Mouse (Mus musculus) midbrain, embryonic 15.5 days (tissue): ENCODE data around the gene Palm. TPM values are rescaled to one million over a fixed set of nuclear protein-coding genes. Genes with fewer than 3 reads are reported as not detected.

ENCODE experiments used
- ATAC-seq: fragments of 200-750 bp; cut with Nextera tagmentation; replicated peaks from 2 replicates; pipeline ENCODE4 v1.8.0; 2017; ENCODE audit warnings: moderate TSS enrichment
- H3K27ac ChIP-seq: fragments of 300-500 bp; sonication (generic); 2 replicates; pipeline ENCODE4 v1.5.1; 2015; ENCODE audit warnings: mild to moderate bottlenecking, inconsistent platforms
- H3K27me3 ChIP-seq: fragments of 300-500 bp; sonication (generic); replicated peaks from 2 replicates; pipeline ENCODE4 v1.6.1; 2015; ENCODE audit warnings: inconsistent platforms
- H3K36me3 ChIP-seq: fragments of 300-500 bp; sonication (generic); replicated peaks from 2 replicates; pipeline ENCODE4 v1.6.1; 2015; ENCODE audit warnings: inconsistent platforms
- H3K4me1 ChIP-seq: fragments of 300-500 bp; sonication (generic); 2 replicates; pipeline ENCODE4 v1.6.1; 2015; ENCODE audit warnings: inconsistent platforms
- H3K4me2 ChIP-seq: fragments of 300-500 bp; sonication (generic); 2 replicates; pipeline ENCODE4 v1.6.1; 2015; ENCODE audit warnings: inconsistent platforms, mild to moderate bottlenecking, moderate library complexity
- H3K4me3 ChIP-seq: fragments of 300-500 bp; sonication (generic); 2 replicates; pipeline ENCODE4 v1.5.1; 2015; ENCODE audit warnings: mild to moderate bottlenecking, inconsistent platforms
- H3K9ac ChIP-seq: fragments of 300-500 bp; sonication (generic); 2 replicates; pipeline ENCODE4 v1.6.1; 2015; ENCODE audit warnings: mild to moderate bottlenecking, inconsistent platforms
- H3K9me3 ChIP-seq: fragments of 300-500 bp; sonication (generic); 2 replicates; pipeline ENCODE4 v1.6.1; 2016; ENCODE audit warnings: inconsistent platforms
- WGBS: fragments of 180-500 bp; shearing (Covaris S2); methylation state at CpG from one replicate; pipeline ENCODE4 v1.1.7; 2015; ENCODE audit warnings: mixed read lengths; 5-methylcytosine and 5-hydroxymethylcytosine counted together
- polyA plus RNA-seq: library from polyadenylated mRNA; unstranded; fragments of >200 nt; fragmentation: Nextera tagmentation; extraction: Ambion mirVana; gene quantifications from 2 replicates; pipeline ENCODE4 v1.2.1, GENCODE M21; 2015

The Palm gene
- polyA plus RNA-seq, 1 experiment from 2014 or later: 348 TPM

DNA sequence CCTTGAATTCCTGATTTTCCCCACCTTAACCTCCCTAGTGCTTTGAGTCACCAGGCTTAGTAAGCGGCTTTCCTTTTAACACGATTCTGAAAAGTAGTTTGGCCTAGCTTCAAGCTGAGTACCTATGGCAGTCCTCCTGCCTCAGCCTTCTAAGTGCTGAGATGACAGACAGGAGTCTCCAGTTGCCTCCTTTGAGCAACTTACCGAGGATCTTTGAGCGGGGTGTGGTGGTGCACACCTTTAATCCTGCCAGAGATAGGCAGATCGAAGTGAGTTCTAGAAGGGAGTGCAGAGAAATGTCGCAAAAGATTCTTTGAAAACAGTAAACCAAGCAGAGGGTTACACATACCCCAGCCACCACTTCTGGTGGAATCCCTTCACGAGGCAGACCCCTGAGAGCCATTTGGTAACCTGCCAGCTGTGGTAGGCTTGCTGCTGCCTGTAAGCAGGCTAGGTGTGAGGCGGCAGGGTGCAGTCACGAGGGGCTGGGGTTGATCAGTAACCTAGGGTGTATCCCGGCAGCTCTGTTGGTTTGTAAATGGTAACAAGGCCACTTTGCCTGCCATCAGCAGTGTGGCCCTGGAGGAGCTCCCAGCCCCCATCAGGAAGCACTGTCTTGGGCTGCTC lies 62.3 kb downstream of the Palm start:
- Histone ChIP-seq H3K4me1 (peaks cover 67% of the 10 kb centered on the region), H3K9ac (peak overlapping the region; percentile 95), H3K9me3 (no peaks in the 10 kb centered on the region), H3K4me2 (peak overlapping the region; percentile 83), H3K4me3 (peak overlapping the region; percentile 91), H3K27ac (peak overlapping the region; percentile 99), H3K27me3 (no peaks in the 10 kb centered on the region), H3K36me3 (peaks cover 20% of the 10 kb centered on the region)
- WGBS: 6% methylated on average over 10 of the region's 10 CpGs
- no peak for ATAC-seq

- Histone ChIP-seq H3K4me1 (peaks cover 65% of the 10 kb centered on the region), H3K9me3 (no peaks in the 10 kb centered on the region), H3K9ac (peak overlapping the region; percentile 95), H3K27me3 (no peaks in the 10 kb centered on the region), H3K4me3 (peak overlapping the region; percentile 91), H3K4me2 (peak overlapping the region; percentile 83), H3K27ac (peak overlapping the region; percentile 99), H3K36me3 (peaks cover 26% of the 10 kb centered on the region)
- WGBS: 33% methylated on average over 6 of the region's 6 CpGs
- ATAC-seq: no peak
Measured at GRCm38 (mm10) chr10:79856280-79856679, 62.9 kb downstream of the Palm start.

DNA sequence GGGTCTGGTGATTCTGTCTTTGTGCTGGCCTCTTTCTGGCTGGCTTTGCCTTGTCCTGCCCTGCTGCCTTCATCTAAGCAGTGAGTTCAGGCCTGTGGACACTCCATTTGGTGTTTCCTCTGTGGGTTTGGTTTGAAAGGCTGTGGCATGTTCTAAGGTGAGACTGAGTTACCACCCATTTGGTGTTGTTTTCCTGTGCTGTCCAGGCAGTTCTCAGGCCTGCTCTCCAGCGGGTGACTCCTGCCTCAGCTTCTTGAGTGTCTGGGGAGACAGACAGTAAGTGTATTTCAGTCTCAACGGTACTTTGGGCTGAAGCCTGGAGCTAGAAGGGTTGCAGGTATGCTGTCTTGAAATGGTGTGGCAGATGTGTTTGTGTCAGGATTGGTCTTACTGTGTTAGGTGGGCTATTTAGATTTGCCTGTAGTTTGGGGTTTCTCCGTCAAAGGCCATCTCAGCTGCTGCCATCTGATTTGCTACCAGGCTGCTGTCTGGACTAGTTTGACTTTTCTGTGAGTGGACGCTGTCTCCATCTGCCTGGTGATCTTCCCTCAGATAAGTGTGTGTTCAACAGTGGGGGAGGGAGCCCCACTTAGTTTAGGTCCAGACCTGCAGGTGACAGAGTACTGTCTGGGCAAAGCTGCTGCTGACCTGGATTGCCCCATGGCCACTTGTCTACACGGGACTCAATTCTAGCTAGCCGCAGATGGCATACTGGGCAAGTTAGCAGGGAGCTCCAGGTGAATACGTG lies 63.5 kb downstream of the Palm start:
- peaks cover 32% of the 10 kb centered on the region for H3K36me3 ChIP-seq
- 49% methylated on average over 7 of the region's 7 CpGs for WGBS
- H3K4me1 ChIP-seq: peaks cover 59% of the 10 kb centered on the region
- peak overlapping the region; percentile 83 for H3K4me2 ChIP-seq
- ATAC-seq: no peak
- peak overlapping the region; percentile 95 for H3K9ac ChIP-seq
- H3K9me3 ChIP-seq: no peaks in the 10 kb centered on the region
- peak overlapping the region; percentile 99 for H3K27ac ChIP-seq
- H3K27me3 ChIP-seq: no peaks in the 10 kb centered on the region
- peak overlapping the region; percentile 91 for H3K4me3 ChIP-seq

GRCm38 (mm10) chr10:79857452-79857811 lies 64.1 kb downstream of the Palm start:
- WGBS: 29% methylated on average over 4 of the region's 4 CpGs
- peak overlapping the region; percentile 91 for H3K4me3 ChIP-seq
- H3K9ac ChIP-seq: peak overlapping the region; percentile 31; the same call in 1 of the 2 replicates
- peaks cover 37% of the 10 kb centered on the region for H3K36me3 ChIP-seq
- ATAC-seq: no peak
- H3K27me3 ChIP-seq: no peaks in the 10 kb centered on the region
- peaks cover 54% of the 10 kb centered on the region for H3K4me1 ChIP-seq
- peak overlapping the region; percentile 83 for H3K4me2 ChIP-seq
- peak overlapping the region; percentile 99; the same call in 1 of the 2 replicates for H3K27ac ChIP-seq
- H3K9me3 ChIP-seq: no peaks in the 10 kb centered on the region

DNA sequence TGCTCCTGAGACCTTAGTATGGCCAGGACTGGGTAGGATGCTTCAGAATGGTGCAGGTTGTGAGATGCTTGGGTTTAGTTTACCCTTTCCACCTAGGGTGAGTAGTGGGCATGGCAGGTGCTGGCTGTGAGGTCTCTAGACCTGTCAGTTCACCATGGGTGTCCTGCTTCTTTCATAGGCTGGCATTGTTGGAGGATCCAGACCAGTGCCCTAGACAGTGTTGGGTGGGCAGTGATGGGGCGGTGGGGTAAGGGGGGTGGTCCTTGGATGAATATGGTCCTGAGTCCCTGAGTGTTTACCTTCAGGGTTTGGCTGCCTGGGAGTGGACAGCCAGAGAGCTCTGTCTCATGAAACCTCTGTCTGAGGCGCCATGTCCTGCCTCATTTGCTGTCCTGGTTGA lies 64.5 kb downstream of the Palm start:
- H3K27ac ChIP-seq: peak overlapping the region; percentile 43; the same call in 1 of the 2 replicates
- H3K9me3 ChIP-seq: no peaks in the 10 kb centered on the region
- peaks cover 41% of the 10 kb centered on the region for H3K36me3 ChIP-seq
- ATAC-seq: no peak
- 73% methylated on average over 2 of the region's 2 CpGs for WGBS
- H3K9ac ChIP-seq: peak overlapping the region; percentile 31; the same call in 1 of the 2 replicates
- peak overlapping the region; percentile 83 for H3K4me2 ChIP-seq
- H3K27me3 ChIP-seq: no peaks in the 10 kb centered on the region
- H3K4me3 ChIP-seq: peak overlapping the region; percentile 91
- H3K4me1 ChIP-seq: peaks cover 49% of the 10 kb centered on the region

DNA sequence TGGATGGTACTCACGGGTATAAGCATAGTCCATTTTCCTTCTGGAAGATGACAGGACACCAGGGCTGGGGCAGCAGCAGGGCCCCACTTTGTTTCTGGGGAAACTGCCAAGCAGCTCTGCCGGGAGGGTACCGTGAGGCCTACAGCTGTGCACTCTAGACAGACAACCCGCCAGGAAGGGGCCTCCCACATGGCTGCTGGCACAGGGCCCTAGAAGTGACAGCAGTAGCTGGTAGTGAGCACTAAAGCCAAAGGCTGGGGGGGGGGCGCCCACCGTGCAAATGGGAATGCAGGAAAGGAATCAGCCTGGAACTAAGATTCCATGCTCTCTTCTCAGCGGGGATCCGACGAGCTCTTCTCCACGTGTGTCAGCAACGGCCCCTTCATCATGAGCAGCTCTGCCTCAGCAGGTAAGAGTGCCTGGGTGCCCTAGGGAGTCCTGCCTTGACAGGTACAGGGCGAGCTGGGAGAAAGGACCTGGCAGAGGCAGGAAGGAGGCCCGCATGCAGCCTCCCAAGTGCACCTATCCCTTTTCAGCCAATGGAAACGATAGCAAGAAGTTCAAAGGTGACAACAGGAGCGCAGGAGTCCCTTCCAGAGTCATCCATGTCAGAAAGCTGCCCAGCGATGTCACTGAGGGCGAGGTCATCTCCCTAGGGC lies 65.2 kb downstream of the Palm start:
- no peak for ATAC-seq

GRCm38 (mm10) chr10:79859116-79859515 lies 65.7 kb downstream of the Palm start:
- Histone ChIP-seq H3K4me2 (no peak overlapping the region), H3K9ac (no peak overlapping the region), H3K27me3 (no peaks in the 10 kb centered on the region), H3K4me1 (peaks cover 42% of the 10 kb centered on the region), H3K4me3 (no peak overlapping the region), H3K9me3 (no peaks in the 10 kb centered on the region), H3K36me3 (peaks cover 48% of the 10 kb centered on the region), H3K27ac (0 out of 2 replicates have a peak overlapping the region, but pooled peaks have one; percentile 43)
- WGBS: 91% methylated on average over 11 of the region's 11 CpGs
- no peak for ATAC-seq

More for the DNA sequence above, 65.2 kb downstream of the Palm start:
- Histone ChIP-seq H3K4me1 (peaks cover 42% of the 10 kb centered on the region), H3K9me3 (no peaks in the 10 kb centered on the region), H3K4me3 (no peak overlapping the region; the same call in 1 of the 2 replicates), H3K27me3 (no peaks in the 10 kb centered on the region), H3K36me3 (peaks cover 46% of the 10 kb centered on the region), H3K4me2 (peak overlapping the region; percentile 83), H3K9ac (no peak overlapping the region), H3K27ac (peak overlapping the region; percentile 43; the same call in 1 of the 2 replicates)
- 46% methylated on average over 17 of the region's 17 CpGs for WGBS

DNA sequence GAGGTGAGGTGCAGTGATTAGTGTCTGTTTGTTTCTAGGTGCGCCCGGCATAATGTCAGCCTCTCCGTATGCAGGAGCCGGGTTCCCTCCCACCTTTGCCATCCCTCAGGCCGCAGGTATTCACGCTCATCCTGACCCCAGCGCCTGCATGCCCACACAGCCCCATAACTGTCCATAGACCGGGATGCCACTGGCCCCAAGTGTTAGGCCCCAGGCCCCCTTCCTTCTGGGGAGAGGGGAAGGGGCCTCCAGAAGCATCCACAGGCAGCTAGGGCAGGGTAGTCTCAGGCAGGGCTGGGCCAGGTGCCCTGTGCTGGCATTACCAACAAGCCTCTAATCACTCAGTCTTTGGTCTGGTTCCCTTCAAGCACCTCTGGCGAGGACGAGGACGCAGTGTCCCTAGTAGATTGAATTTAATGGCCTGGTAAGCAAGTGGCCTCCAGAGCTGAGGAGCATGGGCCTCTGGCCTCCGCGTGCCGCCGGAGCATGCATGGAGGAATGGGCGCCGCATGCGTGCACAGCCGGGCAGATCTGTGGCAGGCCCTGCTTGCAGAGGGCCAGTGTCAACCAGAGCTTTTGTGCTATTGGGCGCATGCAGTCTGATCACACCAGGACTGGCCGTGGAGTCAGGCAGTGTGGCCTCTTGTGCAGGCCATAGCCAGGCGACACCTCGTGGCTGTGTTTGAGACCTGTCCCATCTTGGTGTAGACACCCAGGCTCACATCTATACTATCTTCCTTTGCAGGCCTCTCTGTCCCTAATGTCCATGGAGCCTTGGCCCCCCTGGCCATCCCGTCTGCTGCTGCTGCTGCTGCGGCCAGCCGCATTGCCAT lies 66.9 kb downstream of the Palm start:
- Histone ChIP-seq H3K9ac (no peak overlapping the region), H3K4me3 (no peak overlapping the region), H3K27ac (no peak overlapping the region), H3K4me2 (no peak overlapping the region), H3K4me1 (peaks cover 47% of the 10 kb centered on the region), H3K9me3 (no peaks in the 10 kb centered on the region), H3K36me3 (peaks cover 53% of the 10 kb centered on the region), H3K27me3 (no peaks in the 10 kb centered on the region)
- WGBS: 92% methylated on average over 26 of the region's 26 CpGs
- no peak for ATAC-seq

DNA sequence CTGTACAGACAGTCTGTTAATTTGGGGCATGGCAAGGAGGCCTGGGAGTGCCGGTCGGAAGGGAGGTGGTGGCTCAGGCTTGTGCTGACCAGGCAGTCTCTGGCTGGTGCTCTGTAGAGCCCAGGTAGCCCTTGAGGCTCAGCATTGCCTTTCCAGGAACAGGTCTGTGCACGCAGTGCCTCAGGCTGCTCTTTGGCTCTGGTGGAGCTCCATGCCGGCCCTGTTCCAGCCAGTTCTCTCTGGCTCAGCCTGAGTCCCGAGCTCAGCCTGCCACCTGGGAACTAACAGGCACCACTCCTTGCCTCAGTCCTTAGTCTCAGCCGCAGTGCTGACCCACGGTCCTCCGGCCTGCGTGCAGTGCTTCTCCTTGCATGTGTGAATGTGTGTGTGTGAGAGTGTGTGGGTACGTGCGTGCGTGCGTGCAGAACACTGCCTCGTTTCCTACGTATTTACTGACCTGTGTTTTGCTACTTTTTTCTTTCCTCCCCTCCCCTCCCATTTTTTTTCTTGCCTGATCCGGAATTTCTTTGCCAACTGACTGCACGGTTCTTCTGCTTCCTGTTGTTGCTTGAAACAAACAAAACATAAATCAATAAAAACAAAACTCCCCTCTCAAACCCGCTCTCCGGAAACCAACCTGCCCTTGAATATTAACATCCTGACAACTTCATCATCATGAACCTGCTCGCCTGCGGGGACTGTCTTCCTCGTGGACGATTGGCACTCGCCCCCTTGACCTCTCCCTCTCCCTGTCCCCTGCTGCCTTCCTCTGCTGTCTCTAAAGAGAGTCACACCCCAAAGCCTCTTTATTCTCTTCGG lies 68.1 kb downstream of the Palm start:
- H3K4me3 ChIP-seq: no peak overlapping the region
- H3K27me3 ChIP-seq: no peaks in the 10 kb centered on the region
- no peak overlapping the region for H3K4me2 ChIP-seq
- H3K9ac ChIP-seq: no peak overlapping the region
- no peaks in the 10 kb centered on the region for H3K9me3 ChIP-seq
- H3K4me1 ChIP-seq: peaks cover 44% of the 10 kb centered on the region
- no peak for ATAC-seq
- 79% methylated on average over 25 of the region's 25 CpGs for WGBS
- no peak overlapping the region for H3K27ac ChIP-seq
- peaks cover 64% of the 10 kb centered on the region for H3K36me3 ChIP-seq

- no peak for ATAC-seq
- Histone ChIP-seq H3K27me3 (no peaks in the 10 kb centered on the region), H3K4me2 (no peak overlapping the region), H3K27ac (no peak overlapping the region), H3K4me1 (peaks cover 38% of the 10 kb centered on the region), H3K36me3 (peaks cover 68% of the 10 kb centered on the region), H3K4me3 (no peak overlapping the region), H3K9ac (no peak overlapping the region), H3K9me3 (no peaks in the 10 kb centered on the region)
- 85% methylated on average over 23 of the region's 23 CpGs for WGBS
Measured at GRCm38 (mm10) chr10:79862049-79862788, 68.8 kb downstream of the Palm start.

- WGBS: 80% methylated on average over 10 of the region's 10 CpGs
- peaks cover 35% of the 10 kb centered on the region for H3K4me1 ChIP-seq
- H3K27ac ChIP-seq: no peak overlapping the region
- no peak overlapping the region for H3K4me2 ChIP-seq
- H3K36me3 ChIP-seq: peaks cover 68% of the 10 kb centered on the region
- no peaks in the 10 kb centered on the region for H3K27me3 ChIP-seq
- no peak for ATAC-seq
- no peaks in the 10 kb centered on the region for H3K9me3 ChIP-seq
- H3K4me3 ChIP-seq: no peak overlapping the region
- H3K9ac ChIP-seq: no peak overlapping the region
Measured at GRCm38 (mm10) chr10:79862925-79863324, 69.6 kb downstream of the Palm start.
